Comparison of ENCODE assay signal across 20 mouse cellular contexts in the genomic region with DNA sequence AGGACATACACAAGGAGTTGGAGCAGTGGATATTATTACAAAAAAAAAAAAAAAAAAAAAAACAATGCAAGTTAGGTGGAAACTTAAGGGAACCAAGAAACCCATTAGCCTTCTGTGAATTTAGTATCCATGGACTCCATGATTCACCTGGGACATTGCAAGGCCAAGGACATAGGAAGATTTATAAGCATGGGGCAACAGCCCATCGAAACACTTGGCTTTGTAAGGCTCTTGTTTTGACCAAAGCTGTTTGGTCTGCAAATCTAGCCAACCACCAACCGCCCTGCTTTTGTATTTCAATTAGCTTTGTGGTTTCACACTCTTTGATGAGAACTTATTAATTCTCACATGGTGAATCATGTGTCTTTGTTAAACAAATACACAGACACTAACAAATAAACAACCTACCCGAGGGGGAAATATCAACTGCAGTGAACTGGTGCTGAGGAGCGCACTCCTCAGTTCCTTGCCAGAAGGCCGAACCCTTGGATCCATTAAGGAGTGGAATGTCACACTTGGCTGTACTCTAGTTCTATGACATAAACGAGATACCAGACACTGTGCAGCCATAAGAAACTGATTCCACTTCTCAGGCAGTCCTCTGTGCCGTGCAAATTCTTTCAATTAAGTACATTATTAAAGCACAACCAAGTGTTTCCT.
DNase-seq lines count a peak whose midpoint lies in the region; ATAC-seq and TF ChIP-seq lines count a peak whose summit lies in the region.
"Had no signal": no experiment of that assay in that cellular context is flagged by ENCODE, and none has a peak within 500 bp of the region (broad histone marks: within the 10 kb centered on the region; RNA-seq: fewer than 3 reads in every experiment).

No protein-coding gene starts in this region.

- H3K4me1 ChIP-seq in lung, adult 2 months (ENCODE audit: control insufficient read depth, insufficient read depth, low read length) = no peaks in the 10 kb centered on the region
- peaks cover 7% of the 10 kb centered on the region for H3K4me1 ChIP-seq in embryonic fibroblast, embryonic 13.5 days (ENCODE audit: control insufficient read depth, insufficient read depth, low read length)
- no peaks in the 10 kb centered on the region for H3K4me1 ChIP-seq in liver, embryonic 12.5 days
- H3K4me1 ChIP-seq: limb, embryonic 13.5 days; liver, embryonic 15.5 days had no signal

- no peak overlapping the region for H3K4me3 ChIP-seq in lung, adult 2 months (replicated peaks; ENCODE audit: extremely low read depth, low read depth, low read length)
- H3K4me3 ChIP-seq in embryonic fibroblast, embryonic 13.5 days (ENCODE audit: insufficient read depth, low read length) = no peak overlapping the region
- H3K4me3 ChIP-seq in liver, embryonic 12.5 days = no peak overlapping the region
- H3K4me3 ChIP-seq: heart, embryonic 12.5 days; hindbrain, embryonic 10.5 days; limb, embryonic 13.5 days; liver, embryonic 15.5 days; megakaryocyte, embryonic 14.5 days; midbrain, embryonic 13.5 days had no signal

- no peaks in the 10 kb centered on the region for H3K27me3 ChIP-seq in liver, embryonic 12.5 days (replicated peaks)
- H3K27me3 ChIP-seq: heart, embryonic 12.5 days; limb, embryonic 13.5 days; liver, embryonic 15.5 days; megakaryocyte, embryonic 14.5 days; midbrain, embryonic 13.5 days had no signal

- H3K4me2 ChIP-seq in liver, embryonic 12.5 days = no peak overlapping the region
- H3K4me2 ChIP-seq: heart, embryonic 12.5 days; limb, embryonic 13.5 days; liver, embryonic 15.5 days; midbrain, embryonic 13.5 days had no signal

- intact Hi-C loops in gastrocnemius, postnatal 14 days (cut with DNase I; ENCODE audit: low total_unique reads) = no loop called here

- H3K27ac ChIP-seq in embryonic fibroblast, embryonic 13.5 days (ENCODE audit: insufficient read depth, low read length) = peak overlapping the region; percentile 88
- H3K27ac ChIP-seq in liver, embryonic 12.5 days = no peak overlapping the region
- H3K27ac ChIP-seq: limb, embryonic 13.5 days; liver, embryonic 15.5 days; midbrain, embryonic 13.5 days had no signal

- WGBS in lung, adult 2 months = 52% methylated on average over 7 of the region's 7 CpGs
- 63% methylated on average over 7 of the region's 7 CpGs for WGBS in liver, embryonic 12.5 days (ENCODE audit: insufficient replicate concordance)

- H3K9me3 ChIP-seq in liver, embryonic 12.5 days (replicated peaks) = no peaks in the 10 kb centered on the region
- H3K9me3 ChIP-seq: heart, embryonic 12.5 days; hindbrain, embryonic 10.5 days; limb, embryonic 13.5 days; liver, embryonic 15.5 days; megakaryocyte, embryonic 14.5 days; midbrain, embryonic 13.5 days had no signal

- H3K9ac ChIP-seq in liver, embryonic 12.5 days = no peak overlapping the region
- H3K9ac ChIP-seq: heart, embryonic 12.5 days; limb, embryonic 13.5 days; liver, embryonic 15.5 days; midbrain, embryonic 13.5 days had no signal

- no peak for TF ChIP-seq POLR2A in lung, adult 2 months (IDR thresholded peaks at IDR 0.05; ENCODE audit: borderline replicate concordance, extremely low read depth, low read depth, low read length)
- TF ChIP-seq POLR2A in embryonic fibroblast, embryonic 13.5 days (IDR thresholded peaks at IDR 0.05; ENCODE audit: low read depth, low read length) = no peak

- no peaks in the 10 kb centered on the region for H3K36me3 ChIP-seq in liver, embryonic 12.5 days
- H3K36me3 ChIP-seq: heart, embryonic 12.5 days; hindbrain, embryonic 10.5 days; limb, embryonic 13.5 days; liver, embryonic 15.5 days; midbrain, embryonic 13.5 days had no signal

- no peak for ATAC-seq in liver, embryonic 12.5 days
- ATAC-seq: forebrain, embryonic 16.5 days; intestine, postnatal 0 days; midbrain, embryonic 13.5 days had no signal

- no peak for TF ChIP-seq CTCF in lung, adult 2 months (IDR thresholded peaks at IDR 0.05; ENCODE audit: insufficient read depth, low read length)
- TF ChIP-seq CTCF in embryonic fibroblast, embryonic 13.5 days (IDR thresholded peaks at IDR 0.05; ENCODE audit: borderline replicate concordance, insufficient read depth, low read length) = no peak

- peak; percentile 23 for DNase-seq in gastrocnemius, adult 18-20 months (ENCODE audit: low spot score)
- DNase-seq in gastrocnemius, postnatal 14 days = no peak
- DNase-seq in lung, postnatal 10 days = peak; percentile 19
- DNase-seq in lung, adult 2 months = no peak
- peak; percentile 25 for DNase-seq in adrenal gland, postnatal 10 days
- DNase-seq: cerebellum, adult 9-11 months; heart, adult 11 months; kidney, postnatal 25 days; right cerebral cortex, postnatal 14 days; spleen, adult 18-20 months had no signal

Comparison
In these comparisons a context has a peak if more than half of its experiments do, and no peak if none do; other contexts are left out.
1. DNase-seq: peak in gastrocnemius, adult 18-20 months (single experiment), lung, postnatal 10 days (single experiment) and adrenal gland, postnatal 10 days (single experiment); none in gastrocnemius, postnatal 14 days (single experiment) and lung, adult 2 months (single experiment).